Mouse (Mus musculus): ENCODE measurements around the gene Hoxb9.

DNA sequence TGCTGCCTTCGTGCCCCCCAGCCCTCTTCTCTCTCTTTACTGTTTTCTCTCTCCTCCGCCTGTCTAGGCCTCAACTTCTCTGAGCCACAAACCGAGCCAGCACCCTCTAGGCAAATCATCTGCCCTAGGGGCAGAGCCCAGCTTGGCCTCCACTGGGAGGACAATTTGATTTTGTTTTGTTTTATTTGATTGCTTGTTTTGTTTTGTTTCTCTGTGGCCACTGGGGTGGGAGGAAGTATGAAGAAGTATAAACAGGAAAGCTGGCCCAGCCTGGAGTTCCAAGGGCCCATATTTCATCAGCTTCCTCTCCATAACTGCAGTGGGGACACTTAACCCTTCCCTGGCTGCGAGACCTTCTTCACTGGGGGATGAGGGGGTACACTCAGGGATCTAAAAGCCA, 38.0 kb downstream of the Hoxb9 start:
- TF ChIP-seq CTCF (conservative IDR thresholded peaks at IDR 0.05; ENCODE audit: low read length): no peak
- TF ChIP-seq POU5F1 (IDR thresholded peaks at IDR 0.05; ENCODE audit: borderline replicate concordance, low read length): no peak

Measured in E14TG2a.4 (cell line).